Comparison of ENCODE assay signal across 19 mouse cellular contexts in the genomic region with DNA sequence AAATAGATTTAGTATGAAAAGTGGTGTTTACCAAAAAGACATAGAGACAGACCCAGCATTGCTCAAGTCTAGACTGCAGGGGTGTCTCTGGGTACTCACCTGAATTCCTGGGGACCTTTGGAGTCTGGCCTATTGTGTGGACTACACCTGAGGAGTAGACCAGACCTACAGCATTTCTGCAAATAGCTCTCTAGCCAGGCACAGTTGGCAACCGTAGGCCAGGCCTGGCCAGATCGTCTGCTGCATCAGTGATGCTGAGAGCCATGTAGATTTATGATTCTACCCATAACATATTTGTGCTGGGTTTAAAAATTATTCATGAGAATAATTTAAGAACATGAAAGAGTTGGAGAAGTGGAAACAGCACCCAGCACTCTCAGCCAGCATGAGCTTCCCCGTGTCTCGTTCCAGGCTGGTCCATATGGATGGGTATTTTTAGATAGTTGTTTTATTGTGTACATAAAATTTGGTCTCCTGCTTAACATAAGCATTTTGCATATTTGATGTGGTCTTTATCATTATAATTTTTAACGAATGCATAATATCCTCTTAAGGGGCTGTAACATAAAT. TPM values are rescaled to one million over a fixed set of nuclear protein-coding genes. Genes with fewer than 3 reads are reported as not detected.
DNase-seq lines count a peak whose midpoint lies in the region; ATAC-seq lines count a peak whose summit lies in the region.
"Had no signal": no experiment of that assay in that cellular context is flagged by ENCODE, and none has a peak within 500 bp of the region (broad histone marks: within the 10 kb centered on the region; RNA-seq: fewer than 3 reads in every experiment).

No protein-coding gene starts in this region.

- no peak overlapping the region for H3K4me2 ChIP-seq in forebrain, embryonic 16.5 days (ENCODE audit: low read length)
- no peak overlapping the region for H3K4me2 ChIP-seq in forebrain, embryonic 13.5 days
- no peak overlapping the region for H3K4me2 ChIP-seq in limb, embryonic 15.5 days
- H3K4me2 ChIP-seq: embryonic facial prominence, embryonic 12.5 days; heart, embryonic 11.5 days; heart, embryonic 15.5 days; hindbrain, embryonic 14.5 days had no signal

- H3K9ac ChIP-seq in forebrain, embryonic 16.5 days (replicated peaks; ENCODE audit: low read depth, low read length) = no peak overlapping the region
- H3K9ac ChIP-seq in forebrain, embryonic 13.5 days = no peak overlapping the region
- no peak overlapping the region for H3K9ac ChIP-seq in limb, embryonic 15.5 days
- H3K9ac ChIP-seq: embryonic facial prominence, embryonic 12.5 days; heart, embryonic 15.5 days; hindbrain, embryonic 14.5 days had no signal

- no peaks in the 10 kb centered on the region for H3K27me3 ChIP-seq in forebrain, embryonic 16.5 days (replicated peaks; ENCODE audit: control insufficient read depth, insufficient read depth, low read length)
- H3K27me3 ChIP-seq in forebrain, embryonic 13.5 days = no peaks in the 10 kb centered on the region
- no peaks in the 10 kb centered on the region for H3K27me3 ChIP-seq in limb, embryonic 15.5 days
- no peaks in the 10 kb centered on the region for H3K27me3 ChIP-seq in limb, embryonic 10.5 days (ENCODE audit: low read depth, poor library complexity, severe bottlenecking)
- H3K27me3 ChIP-seq: CH12.LX; embryonic facial prominence, embryonic 12.5 days; heart, embryonic 15.5 days; Patski had no signal

- H3K4me3 ChIP-seq in forebrain, embryonic 16.5 days (replicated peaks; ENCODE audit: low read length) = no peak overlapping the region
- H3K4me3 ChIP-seq in forebrain, embryonic 13.5 days = no peak overlapping the region
- no peak overlapping the region for H3K4me3 ChIP-seq in limb, embryonic 15.5 days
- no peak overlapping the region for H3K4me3 ChIP-seq in limb, embryonic 10.5 days
- H3K4me3 ChIP-seq: embryonic facial prominence, embryonic 12.5 days; heart, adult 2 months; heart, embryonic 15.5 days had no signal

- WGBS in forebrain, embryonic 16.5 days = 60% methylated on average over 5 of the region's 5 CpGs
- WGBS in forebrain, embryonic 13.5 days = 87% methylated on average over 5 of the region's 5 CpGs
- WGBS in limb, embryonic 15.5 days = 63% methylated on average over 5 of the region's 5 CpGs
- 93% methylated on average over 5 of the region's 5 CpGs for WGBS in limb, embryonic 10.5 days

- peak; percentile 47; the same call in 1 of the 2 replicates for ATAC-seq in forebrain, embryonic 16.5 days
- no peak for ATAC-seq in forebrain, embryonic 13.5 days
- ATAC-seq in limb, embryonic 15.5 days (ENCODE audit: insufficient number of reproducible peaks, low FRiP score, low TSS enrichment, low read depth) = no peak
- ATAC-seq: activated CD4-positive, CD25-positive, alpha-beta regulatory T cell, adult 4 months; forebrain, embryonic 14.5 days; Patski had no signal

- no peaks in the 10 kb centered on the region for H3K36me3 ChIP-seq in forebrain, embryonic 16.5 days (ENCODE audit: control insufficient read depth, insufficient read depth)
- 0 out of 2 replicates have a peak, but pooled peaks cover 3% of the 10 kb centered on the region for H3K36me3 ChIP-seq in forebrain, embryonic 13.5 days (ENCODE audit: poor library complexity, severe bottlenecking)
- no peaks in the 10 kb centered on the region for H3K36me3 ChIP-seq in limb, embryonic 15.5 days
- H3K36me3 ChIP-seq in limb, embryonic 10.5 days = no peaks in the 10 kb centered on the region
- H3K36me3 ChIP-seq: embryonic facial prominence, embryonic 12.5 days; heart, embryonic 15.5 days had no signal

- no peaks in the 10 kb centered on the region for H3K9me3 ChIP-seq in forebrain, embryonic 16.5 days (ENCODE audit: control insufficient read depth, low read length)
- no peaks in the 10 kb centered on the region for H3K9me3 ChIP-seq in forebrain, embryonic 13.5 days (replicated peaks)
- no peaks in the 10 kb centered on the region for H3K9me3 ChIP-seq in limb, embryonic 15.5 days
- no peaks in the 10 kb centered on the region for H3K9me3 ChIP-seq in limb, embryonic 10.5 days (replicated peaks)
- H3K9me3 ChIP-seq: embryonic facial prominence, embryonic 12.5 days; heart, embryonic 15.5 days had no signal

- DNase-seq in limb, embryonic 10.5 days (ENCODE audit: low spot score) = no peak
- DNase-seq in brain, embryonic 18.5 days (ENCODE audit: low read depth, low spot score) = peak; percentile 62
- DNase-seq in telencephalon, adult 2 months (ENCODE audit: low read depth, low spot score) = peak; percentile 36
- DNase-seq: adrenal gland, adult 2 months; adrenal gland, postnatal 25 days; gastrocnemius, postnatal 14 days; heart, adult 2 months; heart, postnatal 14 days had no signal

- peak overlapping the region; percentile 77 for H3K27ac ChIP-seq in forebrain, embryonic 16.5 days (ENCODE audit: low read length)
- no peak overlapping the region for H3K27ac ChIP-seq in forebrain, embryonic 13.5 days
- H3K27ac ChIP-seq in limb, embryonic 15.5 days = 0 out of 2 replicates have a peak overlapping the region, but pooled peaks have one; percentile 30
- H3K27ac ChIP-seq in limb, embryonic 10.5 days = no peak overlapping the region
- H3K27ac ChIP-seq: embryonic facial prominence, embryonic 12.5 days; heart, adult 2 months; heart, embryonic 15.5 days; hindbrain, embryonic 14.5 days had no signal

- peaks cover 75% of the 10 kb centered on the region for H3K4me1 ChIP-seq in forebrain, embryonic 16.5 days (replicated peaks; ENCODE audit: control insufficient read depth, insufficient read depth, low read length)
- peaks cover 64% of the 10 kb centered on the region for H3K4me1 ChIP-seq in forebrain, embryonic 13.5 days
- H3K4me1 ChIP-seq in limb, embryonic 15.5 days = peaks cover 60% of the 10 kb centered on the region
- peaks cover 40% of the 10 kb centered on the region for H3K4me1 ChIP-seq in limb, embryonic 10.5 days

RNA-seq across cellular contexts. Expression of a gene that starts 58.4 kb away (rescaled TPM):
- 47.8 and 48.9 TPM in 2 replicates for polyA plus RNA-seq in forebrain, embryonic 16.5 days (2015; fragmentation: Nextera tagmentation; extraction: Ambion mirVana)
- 31.1 and 38.6 TPM in 2 replicates for polyA plus RNA-seq in forebrain, embryonic 13.5 days (2015; fragmentation: Nextera tagmentation; extraction: Ambion mirVana)
- 50.2 and 53.1 TPM in 2 replicates for polyA plus RNA-seq in limb, embryonic 15.5 days (2015; fragmentation: Nextera tagmentation; extraction: Ambion mirVana)
- polyA plus RNA-seq in limb, embryonic 10.5 days (2016; fragmentation: Nextera tagmentation; extraction: Ambion mirVana) = 35.0 and 43.7 TPM in 2 replicates

Comparison
In these comparisons a context has a peak if more than half of its experiments do, and no peak if none do; other contexts are left out.
1. H3K27ac ChIP-seq: peak in forebrain, embryonic 16.5 days (single experiment) and limb, embryonic 15.5 days (single experiment); none in forebrain, embryonic 13.5 days (single experiment) and limb, embryonic 10.5 days (single experiment).